Mouse (Mus musculus): ENCODE data around the gene Kng2.
"Not testable (repeated sequence)": the region's sequence is repeated elsewhere in the genome, so short reads cannot be mapped to it uniquely, and the experiment has no call there.

Kng2 gene

DNA sequence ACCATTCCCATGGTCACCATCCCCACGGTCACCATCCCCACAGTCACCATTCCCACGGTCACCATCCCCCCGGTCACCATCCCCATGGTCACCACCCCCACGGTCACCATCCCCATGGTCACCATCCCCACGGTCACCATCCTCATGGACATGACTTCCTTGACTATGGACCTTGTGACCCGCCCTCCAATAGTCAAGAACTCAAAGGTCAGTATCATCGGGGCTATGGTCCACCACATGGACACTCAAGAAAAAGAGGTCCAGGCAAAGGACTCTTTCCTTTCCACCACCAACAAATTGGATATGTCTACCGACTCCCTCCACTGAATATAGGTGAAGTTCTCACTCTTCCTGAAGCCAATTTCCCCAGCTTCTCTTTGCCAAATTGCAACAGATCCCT, 68.2 kb downstream of the Kng2 start:
- no peak for DNase-seq (ENCODE audit: extremely low read depth, low read depth, low spot score)

DNA sequence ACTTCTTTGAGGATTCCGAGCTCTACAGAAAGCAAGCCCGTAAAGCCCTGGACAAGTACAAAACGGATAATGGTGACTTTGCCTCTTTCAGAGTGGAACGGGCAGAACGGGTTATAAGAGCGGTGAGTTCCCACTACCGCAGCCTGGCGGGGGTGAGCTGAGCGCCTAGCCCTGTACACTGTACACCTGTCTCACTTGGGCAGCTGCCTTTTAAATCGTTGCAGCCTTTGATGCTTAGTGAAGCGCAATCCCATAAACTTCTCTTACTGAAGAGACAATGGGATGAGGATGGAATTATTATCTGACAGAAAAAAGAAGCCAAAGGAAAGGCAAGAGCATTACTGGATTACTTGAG, 73.2 kb downstream of the Kng2 start:
- DNase-seq (ENCODE audit: extremely low read depth, low read depth, low spot score): no peak

DNA sequence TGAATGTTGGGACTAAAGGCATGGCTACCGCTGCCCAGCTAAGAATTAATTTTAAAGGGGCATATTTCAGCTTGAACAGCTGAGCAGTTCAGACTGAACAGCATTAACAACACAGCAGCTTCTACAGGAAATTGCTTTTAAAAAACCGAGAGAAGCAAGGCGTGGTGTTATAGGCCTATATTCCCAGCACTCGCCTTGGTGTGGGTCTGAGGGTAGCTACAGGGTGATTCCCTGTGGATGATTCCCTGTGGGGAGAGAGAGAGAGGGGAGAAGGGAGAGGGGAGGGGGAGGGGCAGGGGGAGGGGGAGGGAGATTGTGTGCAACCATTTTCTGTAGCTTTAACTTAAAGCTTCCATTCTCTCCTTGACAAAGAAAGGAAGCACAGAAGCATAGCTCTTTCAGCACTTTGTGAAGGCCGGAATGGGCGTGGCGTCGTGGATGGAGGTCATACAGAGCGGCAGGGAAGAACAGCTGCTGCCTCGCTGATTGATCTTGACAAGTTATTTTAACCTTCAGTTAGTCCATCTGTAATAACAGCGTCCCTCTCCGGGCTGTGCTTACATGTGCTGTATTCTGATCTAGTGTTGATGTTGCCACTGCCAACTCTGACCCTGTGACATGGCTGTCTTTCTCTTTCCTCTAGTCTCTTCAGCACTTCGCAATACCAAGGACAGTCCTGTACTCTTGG, 73.7 kb downstream of the Kng2 start:
- DNase-seq (ENCODE audit: extremely low read depth, low read depth, low spot score): no peak

DNA sequence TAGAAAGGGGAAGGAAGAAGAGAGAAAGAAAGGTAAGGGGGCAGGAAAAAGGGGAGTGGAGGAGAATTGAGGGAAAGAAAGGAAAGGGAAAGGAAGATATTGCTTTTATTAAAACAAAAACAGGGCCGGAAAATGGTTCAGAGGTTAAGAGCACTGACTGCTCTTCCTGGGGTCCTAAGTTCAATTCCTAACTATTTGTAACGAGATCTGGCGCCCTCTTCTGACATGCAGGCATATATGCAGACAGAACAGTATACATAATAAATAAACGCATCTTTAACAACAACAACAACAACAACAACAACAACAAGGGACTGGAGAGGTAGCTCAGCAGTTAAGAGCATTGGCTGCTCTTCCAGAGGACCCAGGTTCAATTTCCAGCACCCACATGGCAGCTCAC, 76.2 kb downstream of the Kng2 start:
- DNase-seq (ENCODE audit: extremely low read depth, low read depth, low spot score): no peak

DNA sequence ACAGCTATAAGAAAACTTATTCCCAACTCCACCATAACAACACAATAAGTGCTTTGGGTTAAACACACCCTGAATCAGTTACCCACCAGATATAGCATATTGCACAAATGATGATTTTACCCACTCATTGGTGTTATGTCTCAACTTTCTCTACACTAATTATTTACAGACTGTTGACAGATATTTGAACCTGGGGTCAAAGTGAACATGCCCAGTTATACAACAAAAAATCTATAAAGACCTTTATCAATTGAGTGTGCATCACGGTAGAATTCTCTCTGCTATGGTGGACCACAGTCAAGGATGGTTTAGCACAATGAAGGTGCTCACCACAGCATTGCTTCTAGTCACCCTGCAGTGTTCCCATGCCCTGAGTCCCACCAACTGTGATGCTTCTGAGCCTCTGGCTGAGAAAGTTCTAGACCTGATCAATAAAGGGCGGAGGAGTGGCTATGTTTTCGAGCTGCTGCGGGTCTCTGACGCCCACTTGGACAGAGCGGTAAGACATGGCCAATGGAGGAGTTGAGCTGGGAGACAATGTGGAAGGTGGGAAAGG, 78.4 kb downstream of the Kng2 start, which contains the start of gene Hrg:
Hrg (plus strand) TSS at position 233 of the 556 bp plus-strand sequence.
- DNase-seq (ENCODE audit: extremely low read depth, low read depth, low spot score): no peak

DNA sequence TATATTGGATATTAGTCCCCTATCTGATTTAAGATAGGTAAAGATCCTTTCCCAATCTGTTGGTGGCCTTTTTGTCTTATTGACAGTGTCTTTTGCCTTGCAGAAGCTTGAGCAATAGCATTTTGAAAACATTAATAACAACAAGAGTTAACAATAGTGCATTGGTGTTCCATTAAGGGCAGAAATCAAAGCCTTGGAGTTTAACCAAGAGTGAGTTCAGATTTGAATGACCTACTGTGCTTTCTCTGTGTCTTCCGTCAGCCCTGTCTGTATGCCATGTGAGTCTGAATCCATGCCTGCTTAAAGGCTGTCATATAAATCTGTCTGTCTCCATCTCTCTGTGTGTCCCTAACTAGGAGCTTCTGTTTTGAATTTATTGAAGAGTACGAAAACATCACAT, 81.9 kb downstream of the Kng2 start:
- DNase-seq (ENCODE audit: extremely low read depth, low read depth, low spot score): no peak

DNA sequence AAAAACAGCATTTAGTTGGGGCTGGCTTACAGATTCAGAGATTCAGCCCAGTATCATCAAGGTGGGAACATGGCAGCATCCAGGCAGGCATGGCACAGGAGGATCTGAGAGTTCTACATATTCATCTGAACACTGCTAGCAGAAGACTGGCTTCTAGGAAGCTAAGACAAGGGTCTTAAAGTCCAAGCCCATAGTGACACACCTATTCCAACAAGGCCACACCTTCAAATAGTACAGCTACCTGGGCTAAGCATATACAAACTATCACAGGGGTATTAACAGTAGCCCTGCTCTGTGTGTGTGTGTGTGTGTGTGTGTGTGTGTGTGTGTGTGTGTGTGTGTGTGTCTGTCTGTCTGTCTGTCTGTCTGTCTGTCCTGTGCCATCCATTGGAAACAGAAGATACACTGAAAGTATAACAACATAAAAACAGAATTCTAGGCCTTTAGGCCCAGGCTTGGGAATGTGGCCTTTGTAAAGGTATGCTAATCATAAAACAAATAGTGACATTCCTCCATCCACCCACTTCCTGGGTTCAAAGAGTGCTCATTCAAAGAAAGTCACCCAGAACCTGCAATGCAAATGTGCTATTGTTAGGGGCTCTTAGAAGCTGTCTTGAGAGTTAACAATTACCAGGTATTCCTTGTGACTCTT, 87.3 kb downstream of the Kng2 start:
- DNase-seq (ENCODE audit: extremely low read depth, low read depth, low spot score): not testable (repeated sequence)

DNA sequence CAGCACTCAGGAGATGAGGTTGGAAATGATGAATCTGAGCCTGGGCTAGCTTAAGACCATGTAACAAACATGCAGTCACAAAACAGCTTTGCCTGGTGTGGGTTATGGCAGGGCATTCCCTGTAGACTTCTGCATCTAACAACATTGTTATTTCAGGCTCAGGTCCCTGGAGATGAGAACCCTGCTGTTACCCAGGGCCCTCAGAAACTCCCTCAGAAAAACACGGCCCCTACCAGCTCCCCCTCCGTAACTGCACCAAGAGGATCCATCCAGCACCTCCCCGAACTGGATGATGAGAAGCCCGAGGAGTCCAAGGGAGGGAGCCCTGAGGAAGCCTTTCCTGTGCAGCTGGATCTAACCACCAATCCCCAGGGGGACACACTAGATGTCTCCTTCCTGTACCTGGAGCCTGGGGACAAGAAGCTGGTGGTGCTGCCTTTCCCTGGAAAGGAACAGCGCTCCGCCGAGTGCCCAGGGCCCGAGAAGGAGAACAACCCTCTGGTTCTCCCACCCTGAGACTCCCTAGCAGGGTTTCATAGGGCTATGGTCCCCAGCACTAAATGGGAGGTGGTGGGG, 90.1 kb downstream of the Kng2 start:
- no peak for DNase-seq (ENCODE audit: extremely low read depth, low read depth, low spot score)

DNA sequence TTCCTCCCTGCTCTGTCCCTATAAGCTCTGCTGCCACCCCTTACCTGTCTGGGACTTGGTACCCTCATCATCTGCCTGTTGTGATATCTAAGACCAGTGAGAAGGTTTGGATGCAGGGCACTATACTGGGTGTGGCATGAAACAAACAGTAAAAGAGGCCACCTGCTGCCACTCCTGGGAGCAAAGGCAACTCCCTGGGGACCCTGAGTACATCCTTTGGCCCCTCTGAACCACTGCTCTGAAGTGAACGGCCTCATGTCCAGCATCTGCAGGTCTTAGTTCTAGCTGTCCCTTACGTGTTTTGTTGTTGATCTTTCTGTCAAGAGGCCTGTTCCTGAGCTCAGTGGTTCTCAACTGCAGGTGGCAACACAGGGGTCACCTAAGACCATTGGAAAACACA, 90.7 kb downstream of the Kng2 start:
- DNase-seq (ENCODE audit: extremely low read depth, low read depth, low spot score): no peak

DNA sequence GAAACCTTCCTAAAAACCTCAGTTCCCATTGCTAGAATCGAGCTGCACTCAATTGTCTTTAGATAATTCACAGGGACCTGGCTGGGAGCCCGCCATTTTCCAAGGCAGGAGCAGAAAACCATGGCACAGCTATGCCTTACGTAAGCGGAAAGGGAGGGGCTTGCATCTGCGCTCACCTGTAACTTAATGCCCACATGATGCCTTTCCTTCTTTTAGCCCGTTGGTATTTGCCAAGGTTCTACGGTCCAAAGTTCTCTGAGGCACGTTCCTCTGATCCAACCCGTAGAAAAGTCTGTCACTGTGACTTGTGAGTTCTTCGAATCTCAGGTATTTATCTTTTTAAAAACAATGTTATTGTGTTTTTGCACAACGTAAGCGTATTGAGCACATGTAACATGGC, 91.7 kb downstream of the Kng2 start:
- DNase-seq (ENCODE audit: extremely low read depth, low read depth, low spot score): no peak

Data from fat pad, adult 2 months (tissue).